Mouse (Mus musculus) embryonic stem cell, embryonic (primary cell): ENCODE results near the gene Obscn.

ENCODE experiments used
- CTCF ChIA-PET, 4 experiments: fragments of 300-600 bp in 2 of 4; fragments of 350-600 bp in 2 of 4; sonication (Branson Sonifier 250); formaldehyde crosslinking; loops; one replicate each; lab custom pipeline; 2022; ENCODE audit warnings: inconsistent platforms in 2 of 4; lab: Charles Lee
- POLR2A ChIA-PET, 4 experiments: fragments of 300-600 bp in 2 of 4; fragments of 350-600 bp in 2 of 4; sonication (Branson Sonifier 250); formaldehyde crosslinking; loops; one replicate each; lab custom pipeline; 2022; ENCODE audit warnings: antibody characterized with exemption in 4 of 4, inconsistent platforms in 1 of 4; lab: Charles Lee

Gene Obscn

GRCm38 (mm10) chr11:58985299-58985917 lies 150.8 kb downstream of the Obscn start:
- POLR2A ChIA-PET = interaction anchor here in 1 of 4 experiments (2.0 kb wide), 1 partner anchor 16 kb away, joined by 5 read pairs; no protein-coding TSS in a partner anchor
- CTCF ChIA-PET = interaction anchor here in 2 of 4 experiments (0.6 to 1.5 kb wide), 2 partner anchors 23 to 232 kb away, joined by 3 read pairs; no protein-coding TSS in a partner anchor

- POLR2A ChIA-PET = interaction anchor here in 3 of 4 experiments (0.6 to 1.3 kb wide), 7 partner anchors 8 to 1041 kb away, joined by 3 to 6 read pairs (median 3); no protein-coding TSS in a partner anchor
- CTCF ChIA-PET = interaction anchor here in 2 of 4 experiments (0.6 to 1.4 kb wide), 2 partner anchors 70 to 233 kb away, joined by 3 read pairs; no protein-coding TSS in a partner anchor
These were observed 151.5 kb downstream of the Obscn start for GRCm38 (mm10) chr11:58984657-58985056.

- POLR2A ChIA-PET = interaction anchor here in 3 of 4 experiments (0.6 to 7.9 kb wide), 9 partner anchors 8 to 1041 kb away, joined by 3 to 133 read pairs (median 4); partner anchors contain the start of genes Hist3h2a (in 1 of the 3) and Trim17 (in 1 of the 3)
- CTCF ChIA-PET = interaction anchor here in 2 of 4 experiments (1.2 to 1.4 kb wide), 2 partner anchors 14 to 69 kb away, joined by 3 read pairs; no protein-coding TSS in a partner anchor
These were observed 152.4 kb downstream of the Obscn start for GRCm38 (mm10) chr11:58983691-58984341.

- POLR2A ChIA-PET = interaction anchor here (1.0 to 7.9 kb wide), 13 partner anchors 8 to 245 kb away, joined by 3 to 133 read pairs (median 4); partner anchors contain the start of genes Hist3h2a (in 3 of the 4), Trim17 (in 3 of the 4) and Hist3h2ba (in 1 of the 4)
- CTCF ChIA-PET = interaction anchor here (0.6 to 4.1 kb wide), 33 partner anchors 7 to 320 kb away, joined by 3 to 22 read pairs (median 4); partner anchors contain the start of genes Hist3h2a (in 1 of the 4), Hist3h2ba (in 1 of the 4), Rnf187 (in 1 of the 4) and Trim17 (in 1 of the 4)
These were observed 153.6 kb downstream of the Obscn start for GRCm38 (mm10) chr11:58982471-58983097.

- CTCF ChIA-PET = interaction anchor here (0.5 to 4.1 kb wide), 39 partner anchors 8 to 856 kb away, joined by 3 to 22 read pairs (median 3); partner anchors contain the start of genes Hist3h2a (in 1 of the 4), Hist3h2ba (in 1 of the 4), Rnf187 (in 1 of the 4) and Trim17 (in 1 of the 4)
- POLR2A ChIA-PET = interaction anchor here (0.6 to 7.9 kb wide), 20 partner anchors 8 to 246 kb away, joined by 3 to 133 read pairs (median 4); partner anchors contain the start of genes Hist3h2a (in 3 of the 4), Trim17 (in 3 of the 4) and Hist3h2ba (in 1 of the 4)
These were observed 154.4 kb downstream of the Obscn start for GRCm38 (mm10) chr11:58981541-58982447.

- ChIA-PET POLR2A (interaction anchor here in 3 of 4 experiments (0.9 to 7.9 kb wide), 17 partner anchors 9 to 52 kb away, joined by 3 to 133 read pairs (median 8); partner anchors contain the start of genes Hist3h2a (in 3 of the 3), Trim17 (in 3 of the 3) and Hist3h2ba (in 2 of the 3)), CTCF (interaction anchor here in 3 of 4 experiments (0.5 to 4.1 kb wide), 10 partner anchors 10 to 1853 kb away, joined by 3 to 19 read pairs (median 5); no protein-coding TSS in a partner anchor)
These were observed 155.7 kb downstream of the Obscn start for GRCm38 (mm10) chr11:58980381-58980990.

- ChIA-PET CTCF (interaction anchor here (0.6 to 4.1 kb wide), 12 partner anchors 9 to 270 kb away, joined by 3 to 19 read pairs (median 4); no protein-coding TSS in a partner anchor), POLR2A (interaction anchor here in 3 of 4 experiments (0.5 to 7.9 kb wide), 21 partner anchors 9 to 1134 kb away, joined by 3 to 133 read pairs (median 8); partner anchors contain the start of genes Hist3h2a (in 3 of the 3), Trim17 (in 3 of the 3), Arf1 (in 1 of the 3) and Hist3h2ba (in 1 of the 3))
These were observed 156.5 kb downstream of the Obscn start for GRCm38 (mm10) chr11:58979661-58980060.

- POLR2A ChIA-PET = interaction anchor here in 3 of 4 experiments (0.5 to 7.9 kb wide), 21 partner anchors 9 to 1135 kb away, joined by 3 to 133 read pairs (median 8); partner anchors contain the start of genes Hist3h2a (in 3 of the 3), Trim17 (in 3 of the 3), Arf1 (in 1 of the 3) and Hist3h2ba (in 1 of the 3)
- CTCF ChIA-PET = interaction anchor here (0.8 to 4.1 kb wide), 8 partner anchors 9 to 48 kb away, joined by 3 to 19 read pairs (median 4); no protein-coding TSS in a partner anchor
These were observed 157.0 kb downstream of the Obscn start for GRCm38 (mm10) chr11:58979183-58979582.

- ChIA-PET POLR2A (interaction anchor here in 3 of 4 experiments (0.8 to 7.9 kb wide), 27 partner anchors 9 to 1135 kb away, joined by 3 to 133 read pairs (median 7); partner anchors contain the start of genes Hist3h2a (in 3 of the 3), Trim17 (in 3 of the 3), Hist3h2ba (in 2 of the 3) and Iba57 (in 1 of the 3)), CTCF (interaction anchor here in 3 of 4 experiments (0.9 to 2.2 kb wide), 7 partner anchors 9 to 64 kb away, joined by 3 to 7 read pairs (median 4); no protein-coding TSS in a partner anchor)
These were observed 157.5 kb downstream of the Obscn start for GRCm38 (mm10) chr11:58978706-58979030.

- ChIA-PET POLR2A (interaction anchor here (0.6 to 7.9 kb wide), 51 partner anchors 8 to 1459 kb away, joined by 3 to 133 read pairs (median 4); partner anchors contain the start of genes Hist3h2a (in 3 of the 4), Iba57 (in 3 of the 4), Rnf187 (in 3 of the 4) and Trim17 (in 3 of the 4)), CTCF (interaction anchor here in 3 of 4 experiments (0.6 to 2.2 kb wide), 13 partner anchors 9 to 1334 kb away, joined by 3 to 7 read pairs (median 4); no protein-coding TSS in a partner anchor)
These were observed 158.0 kb downstream of the Obscn start, which contains the start of gene Trim11 for GRCm38 (mm10) chr11:58978027-58978705. Gene Trim11 (plus strand): TSS chr11:58978093.

- POLR2A ChIA-PET = interaction anchor here (0.6 to 7.9 kb wide), 50 partner anchors 8 to 1459 kb away, joined by 3 to 133 read pairs (median 4); partner anchors contain the start of genes Hist3h2a (in 3 of the 4), Iba57 (in 3 of the 4), Rnf187 (in 3 of the 4) and Trim17 (in 3 of the 4)
- CTCF ChIA-PET = interaction anchor here in 3 of 4 experiments (0.6 to 2.2 kb wide), 13 partner anchors 8 to 1333 kb away, joined by 3 to 7 read pairs (median 4); no protein-coding TSS in a partner anchor
These were observed 158.6 kb downstream of the Obscn start for GRCm38 (mm10) chr11:58977607-58978026.

- ChIA-PET CTCF (interaction anchor here in 2 of 4 experiments (1.3 to 1.7 kb wide), 4 partner anchors 17 to 49 kb away, joined by 3 to 7 read pairs (median 6); no protein-coding TSS in a partner anchor), POLR2A (interaction anchor here (0.6 to 7.9 kb wide), 29 partner anchors 7 to 186 kb away, joined by 3 to 133 read pairs (median 7); partner anchors contain the start of genes Hist3h2a (in 3 of the 4), Trim17 (in 3 of the 4), Iba57 (in 2 of the 4) and Rnf187 (in 2 of the 4))
These were observed 159.1 kb downstream of the Obscn start for GRCm38 (mm10) chr11:58977150-58977549.

- CTCF ChIA-PET = interaction anchor here in 1 of 4 experiments (1.2 kb wide), 1 partner anchor 120 kb away, joined by 3 read pairs; no protein-coding TSS in a partner anchor
- POLR2A ChIA-PET = interaction anchor here in 3 of 4 experiments (0.6 to 2.8 kb wide), 4 partner anchors 13 to 156 kb away, joined by 4 to 8 read pairs (median 6); partner anchors contain the start of genes Hist3h2a (in 1 of the 3) and Trim17 (in 1 of the 3)
These were observed 161.8 kb downstream of the Obscn start for GRCm38 (mm10) chr11:58974414-58974813.

GRCm38 (mm10) chr11:58971796-58972195 lies 164.4 kb downstream of the Obscn start:
- ChIA-PET CTCF (interaction anchor here in 2 of 4 experiments (0.8 to 2.1 kb wide), 4 partner anchors 10 to 247 kb away, joined by 3 to 11 read pairs (median 6); no protein-coding TSS in a partner anchor), POLR2A (interaction anchor here in 2 of 4 experiments (0.6 to 5.3 kb wide), 6 partner anchors 11 to 23 kb away, joined by 3 to 56 read pairs (median 12); partner anchors contain the start of genes Hist3h2a (in 2 of the 2), Trim17 (in 2 of the 2) and Hist3h2ba (in 1 of the 2))
